Mouse (Mus musculus) lung, embryonic 16.5 days (tissue): ENCODE measurements at regions not wholly inside any gene's neighbourhood (a gene's known extent, or its start where the extent isn't known, plus 50 kb on each side); places are given as distances from the start of the nearest gene placed in this dataset.

Source experiments
- ATAC-seq: fragments of 200-750 bp; cut with Nextera tagmentation; 2 replicates; pipeline ENCODE4 v1.8.0; 2017; ENCODE audit warnings: low read depth, mild to moderate bottlenecking, moderate library complexity
- H3K27ac ChIP-seq: fragments of 300-500 bp; sonication (generic); 2 replicates; pipeline ENCODE4 v1.5.1; 2014; ENCODE audit warnings: mild to moderate bottlenecking, control low read depth, low read length
- H3K27me3 ChIP-seq: fragments of 300-500 bp; sonication (generic); 2 replicates; pipeline ENCODE4 v1.6.1; 2014; ENCODE audit warnings: low read depth, low read length, mixed read lengths; ENCODE audit not compliant: control insufficient read depth, insufficient read depth
- H3K36me3 ChIP-seq: fragments of 300-500 bp; sonication (generic); 2 replicates; pipeline ENCODE4 v1.6.1; 2014; ENCODE audit warnings: low read length; ENCODE audit not compliant: control insufficient read depth, insufficient read depth
- H3K4me1 ChIP-seq: fragments of 300-500 bp; sonication (generic); replicated peaks from 2 replicates; pipeline ENCODE4 v1.6.1; 2014; ENCODE audit warnings: low read length, mixed read lengths; ENCODE audit not compliant: control insufficient read depth, insufficient read depth
- H3K4me2 ChIP-seq: fragments of 300-500 bp; sonication (generic); 2 replicates; pipeline ENCODE4 v1.6.1; 2014; ENCODE audit warnings: low read depth, low read length, control low read depth
- H3K4me3 ChIP-seq: fragments of 300-500 bp; sonication (generic); 2 replicates; pipeline ENCODE4 v1.5.1; 2014; ENCODE audit warnings: mild to moderate bottlenecking, low read length, control low read depth
- H3K9ac ChIP-seq: fragments of 300-500 bp; sonication (generic); 2 replicates; pipeline ENCODE4 v1.6.1; 2014; ENCODE audit warnings: low read length, control low read depth
- H3K9me3 ChIP-seq: fragments of 300-500 bp; sonication (generic); 2 replicates; pipeline ENCODE4 v1.6.1; 2016; ENCODE audit warnings: low read length; ENCODE audit not compliant: control insufficient read depth
- WGBS: fragments of 180-500 bp; shearing (Covaris S2); extraction: QIAGEN DNeasy Blood & Tissue Kit; methylation state at CpG from one replicate; pipeline ENCODE4 v1.1.7; 2014; 5-methylcytosine and 5-hydroxymethylcytosine counted together

DNA sequence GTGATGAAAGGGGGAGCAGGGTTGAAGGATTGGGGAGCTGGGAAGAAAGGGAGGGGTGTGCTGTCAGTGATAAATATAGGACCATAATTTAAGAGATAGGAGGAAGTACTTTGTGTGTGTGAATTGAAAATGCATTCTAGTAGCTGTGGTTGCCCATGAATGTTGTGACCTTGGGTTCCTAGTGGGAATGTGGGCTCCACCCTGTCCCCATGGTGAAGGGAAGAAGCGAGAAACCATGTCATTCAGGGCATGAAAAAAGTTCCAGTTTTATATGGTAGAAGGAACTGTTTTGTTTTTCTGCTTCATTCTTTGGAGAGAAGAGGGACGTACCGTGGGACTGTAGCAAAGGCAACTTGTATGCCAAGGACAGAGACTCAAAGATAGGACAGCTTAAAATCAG is 553.3 kb downstream of the Tns1 start:
- Histone ChIP-seq H3K9ac (no peak overlapping the region), H3K36me3 (no peaks in the 10 kb centered on the region), H3K27me3 (no peaks in the 10 kb centered on the region), H3K4me3 (no peak overlapping the region), H3K9me3 (no peaks in the 10 kb centered on the region), H3K4me1 (no peaks in the 10 kb centered on the region), H3K4me2 (no peak overlapping the region), H3K27ac (no peak overlapping the region)
- no peak for ATAC-seq
- 85% methylated on average over 3 of the region's 3 CpGs for WGBS

DNA sequence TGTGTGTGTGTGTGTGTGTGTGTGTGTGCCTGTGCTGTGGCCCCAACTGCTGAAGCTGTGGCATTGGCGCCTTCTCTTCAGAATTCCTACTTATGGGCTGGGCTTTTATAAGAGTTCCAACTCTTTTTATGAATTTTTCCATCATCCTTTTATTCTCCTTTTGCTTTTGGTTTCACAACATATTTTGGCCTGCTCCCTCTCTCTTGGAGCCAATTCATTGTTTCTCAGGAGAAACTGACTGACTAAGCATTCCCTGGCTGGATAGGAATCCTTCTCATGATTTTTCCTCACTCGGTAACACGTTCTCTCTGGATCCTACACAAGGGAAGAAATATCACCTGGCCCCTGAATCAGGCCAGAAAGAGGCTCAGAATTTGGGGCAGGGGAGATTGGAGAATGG is 551.1 kb upstream of the Tnp1 start:
- 79% methylated on average over 3 of the region's 3 CpGs for WGBS
- H3K4me2 ChIP-seq = no peak overlapping the region
- H3K27me3 ChIP-seq = no peaks in the 10 kb centered on the region
- H3K27ac ChIP-seq = no peak overlapping the region
- no peaks in the 10 kb centered on the region for H3K9me3 ChIP-seq
- H3K9ac ChIP-seq = no peak overlapping the region
- no peaks in the 10 kb centered on the region for H3K4me1 ChIP-seq
- no peaks in the 10 kb centered on the region for H3K36me3 ChIP-seq
- no peak overlapping the region for H3K4me3 ChIP-seq
- no peak for ATAC-seq

DNA sequence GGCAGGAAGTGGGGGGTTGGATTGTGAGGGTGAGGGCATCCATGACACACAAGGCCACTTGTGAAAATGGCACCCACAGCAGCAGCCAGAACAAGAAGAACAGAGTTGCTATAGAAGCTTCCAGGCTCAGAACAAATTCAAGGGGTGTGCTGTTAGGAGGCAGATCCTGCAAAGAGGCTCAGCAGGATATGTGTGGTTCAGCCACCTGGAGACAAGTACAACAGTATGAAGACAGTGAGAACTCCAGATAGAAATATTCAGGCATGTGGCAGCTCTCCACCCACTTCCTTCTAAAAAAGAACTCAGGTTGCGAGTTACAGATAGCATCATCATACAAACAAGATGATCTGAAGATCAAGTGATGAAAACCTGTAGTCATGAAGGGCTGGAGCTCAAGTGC is 544.9 kb upstream of the Tnp1 start:
- no peak for ATAC-seq
- Histone ChIP-seq H3K4me1 (no peaks in the 10 kb centered on the region), H3K4me3 (no peak overlapping the region), H3K36me3 (no peaks in the 10 kb centered on the region), H3K27ac (no peak overlapping the region), H3K4me2 (no peak overlapping the region), H3K9ac (no peak overlapping the region), H3K27me3 (no peaks in the 10 kb centered on the region), H3K9me3 (no peaks in the 10 kb centered on the region)
- WGBS = 88% methylated on average over 1 of the region's 1 CpGs

DNA sequence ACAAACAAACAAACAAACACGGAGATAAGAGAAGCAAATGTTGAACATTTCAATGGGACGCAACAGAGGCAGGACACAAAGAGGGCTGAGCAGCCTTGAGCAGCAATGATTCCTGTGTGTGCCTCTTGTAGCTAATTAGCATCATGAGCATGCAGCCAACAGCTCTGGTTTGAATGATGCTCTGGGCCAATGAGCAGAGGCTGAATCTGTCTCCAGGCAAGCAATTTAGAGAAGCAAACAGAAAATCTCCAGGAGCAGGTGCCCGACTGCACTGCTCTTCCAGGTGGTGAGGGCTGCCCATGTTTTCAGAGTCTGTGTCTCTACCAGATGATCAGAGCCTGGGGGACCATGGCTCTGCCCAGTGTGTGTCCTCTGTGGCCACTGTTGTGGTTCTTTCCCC is 532.2 kb upstream of the Tnp1 start:
- ATAC-seq = no peak
- 69% methylated on average over 3 of the region's 3 CpGs for WGBS
- Histone ChIP-seq H3K9me3 (no peaks in the 10 kb centered on the region), H3K9ac (no peak overlapping the region), H3K36me3 (no peaks in the 10 kb centered on the region), H3K4me3 (no peak overlapping the region), H3K4me1 (0 out of 2 replicates have a peak, but pooled peaks cover 2% of the 10 kb centered on the region), H3K27ac (no peak overlapping the region), H3K27me3 (no peaks in the 10 kb centered on the region), H3K4me2 (no peak overlapping the region)

DNA sequence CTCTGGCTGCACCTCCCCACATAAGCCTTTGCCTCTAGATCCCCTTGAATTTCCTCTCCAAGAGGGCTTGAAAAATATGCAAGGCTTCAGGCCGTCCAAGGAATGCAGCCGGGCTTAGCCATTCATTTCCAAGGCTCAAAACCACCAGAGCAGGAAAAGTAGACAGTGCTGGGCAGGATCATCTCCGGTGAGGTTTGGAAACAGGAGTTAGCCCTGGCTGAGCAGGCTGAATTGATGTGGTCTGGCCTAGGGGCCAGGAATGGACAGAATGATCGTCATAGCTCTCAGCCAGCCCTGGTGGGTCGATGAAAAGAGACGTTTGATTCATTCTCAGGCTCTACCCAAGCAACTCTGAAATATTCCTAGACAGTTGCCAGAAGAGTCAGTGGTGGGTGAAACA is 529.7 kb upstream of the Tnp1 start:
- no peak overlapping the region for H3K9ac ChIP-seq
- H3K27ac ChIP-seq = no peak overlapping the region
- WGBS = 62% methylated on average over 6 of the region's 6 CpGs

DNA sequence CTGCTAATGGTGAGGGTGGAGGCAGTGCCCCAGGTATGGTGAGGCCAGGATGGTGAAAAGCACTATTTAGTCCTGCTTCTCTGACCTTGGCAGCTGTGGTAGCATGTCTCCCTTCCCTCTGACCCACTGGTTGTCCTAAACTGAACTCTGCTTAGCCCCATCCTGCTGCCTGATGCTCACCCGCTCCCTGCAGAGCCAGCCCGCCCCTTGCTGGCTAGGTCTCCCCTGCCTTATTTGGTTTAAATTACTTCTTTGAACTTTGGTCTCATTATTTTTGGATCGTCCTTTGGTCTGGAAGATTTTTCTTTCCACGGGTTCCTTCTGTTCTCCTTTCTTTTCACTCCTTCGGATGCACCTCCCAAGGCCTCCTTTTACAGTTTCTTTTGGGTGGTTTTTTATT is 525.7 kb upstream of the Tnp1 start:
- WGBS = 43% methylated on average over 5 of the region's 5 CpGs
- H3K4me1 ChIP-seq = peaks cover 5% of the 10 kb centered on the region; the same call in 1 of the 2 replicates
- no peak for ATAC-seq
- H3K9me3 ChIP-seq = no peaks in the 10 kb centered on the region
- no peak overlapping the region for H3K27ac ChIP-seq
- H3K27me3 ChIP-seq = no peaks in the 10 kb centered on the region
- no peak overlapping the region for H3K4me2 ChIP-seq
- no peaks in the 10 kb centered on the region for H3K36me3 ChIP-seq
- no peak overlapping the region for H3K4me3 ChIP-seq
- no peak overlapping the region for H3K9ac ChIP-seq

More for the DNA sequence above, 529.7 kb upstream of the Tnp1 start:
- ATAC-seq = no peak
- Histone ChIP-seq H3K4me1 (peaks cover 5% of the 10 kb centered on the region; the same call in 1 of the 2 replicates), H3K36me3 (no peaks in the 10 kb centered on the region), H3K4me2 (no peak overlapping the region), H3K9me3 (no peaks in the 10 kb centered on the region), H3K4me3 (no peak overlapping the region), H3K27me3 (no peaks in the 10 kb centered on the region)

DNA sequence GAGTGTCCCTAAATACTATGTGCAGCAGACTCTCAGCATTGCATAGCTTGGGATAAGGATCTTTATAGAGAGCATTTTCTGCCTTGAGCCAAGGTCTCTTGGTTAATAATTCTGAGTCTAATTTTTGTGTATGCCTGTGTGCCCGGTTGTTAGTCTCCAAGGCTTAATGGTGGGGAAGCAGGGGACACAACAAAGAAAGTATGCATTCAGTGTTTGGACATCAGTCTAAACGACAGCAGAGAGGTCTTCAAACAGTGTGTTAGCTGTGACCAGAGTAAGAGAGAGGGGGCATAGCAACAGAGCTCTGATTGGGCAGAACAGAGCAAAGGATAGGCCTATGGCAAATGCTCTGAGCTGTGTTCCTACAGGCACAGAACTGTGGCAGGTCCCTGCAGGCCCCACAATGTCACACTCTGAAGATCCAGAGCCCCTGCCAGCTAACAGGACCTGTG is 522.7 kb upstream of the Tnp1 start:
- H3K9ac ChIP-seq = no peak overlapping the region
- H3K9me3 ChIP-seq = no peaks in the 10 kb centered on the region
- peak overlapping the region; percentile 50 for H3K27ac ChIP-seq
- H3K27me3 ChIP-seq = no peaks in the 10 kb centered on the region
- H3K4me1 ChIP-seq = peaks cover 5% of the 10 kb centered on the region; the same call in 1 of the 2 replicates
- no peaks in the 10 kb centered on the region for H3K36me3 ChIP-seq
- no peak overlapping the region for H3K4me3 ChIP-seq
- 31% methylated on average over 2 of the region's 2 CpGs for WGBS
- peak; percentile 79 for ATAC-seq
- no peak overlapping the region for H3K4me2 ChIP-seq

DNA sequence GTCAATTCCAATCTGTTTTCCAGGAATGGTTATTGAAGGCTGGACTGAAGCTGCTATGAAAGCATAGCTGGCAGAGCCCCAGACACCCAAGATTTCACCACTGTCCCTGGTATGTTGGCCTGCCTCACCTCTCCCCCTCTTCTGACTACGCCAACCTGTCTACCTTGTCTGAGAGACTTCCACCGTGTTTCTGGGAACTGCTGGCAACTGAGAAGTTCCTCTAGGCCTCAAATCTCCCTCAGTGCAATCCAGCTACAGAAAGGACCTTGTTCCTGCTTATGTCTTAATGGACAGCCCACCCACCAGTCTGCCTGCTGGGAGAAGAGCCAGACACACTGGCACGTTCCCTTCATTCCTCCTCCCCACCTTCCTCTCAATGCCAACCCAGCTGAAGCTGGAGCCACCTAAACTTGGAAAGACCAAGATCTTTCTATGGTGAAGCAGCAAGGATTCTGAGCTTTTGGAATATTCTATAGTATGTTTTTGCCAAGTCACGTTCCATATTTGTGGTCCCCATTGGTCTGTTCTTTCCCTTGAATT is 520.1 kb upstream of the Tnp1 start:
- no peaks in the 10 kb centered on the region for H3K36me3 ChIP-seq
- peaks cover 3% of the 10 kb centered on the region; the same call in 1 of the 2 replicates for H3K4me1 ChIP-seq
- no peak for ATAC-seq
- no peaks in the 10 kb centered on the region for H3K27me3 ChIP-seq
- no peak overlapping the region for H3K4me3 ChIP-seq
- H3K4me2 ChIP-seq = no peak overlapping the region
- H3K27ac ChIP-seq = no peak overlapping the region
- WGBS = 81% methylated on average over 4 of the region's 4 CpGs
- no peak overlapping the region for H3K9ac ChIP-seq
- H3K9me3 ChIP-seq = no peaks in the 10 kb centered on the region

DNA sequence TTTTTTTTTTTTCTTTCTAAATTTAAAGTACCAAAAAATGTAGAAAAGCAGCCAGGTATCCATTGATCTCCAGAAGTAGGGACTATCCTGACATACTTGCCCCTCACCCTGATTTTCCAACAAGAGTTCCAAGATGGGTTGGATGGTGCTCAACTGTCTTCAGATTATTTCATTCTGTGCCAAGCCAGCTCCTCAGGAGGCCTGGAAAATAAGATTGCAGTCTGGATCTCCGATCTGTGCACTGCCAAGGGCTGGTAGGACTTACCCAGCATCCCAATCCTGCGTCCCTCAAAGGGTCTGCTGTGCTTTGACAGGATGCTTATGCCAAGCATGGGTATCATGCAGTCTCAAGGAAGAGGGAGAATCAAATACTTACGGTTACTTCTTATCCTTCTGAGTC is 517.8 kb upstream of the Tnp1 start:
- Histone ChIP-seq H3K9me3 (no peaks in the 10 kb centered on the region), H3K4me2 (no peak overlapping the region), H3K4me1 (no peaks in the 10 kb centered on the region; the same call in 1 of the 2 replicates), H3K27me3 (no peaks in the 10 kb centered on the region), H3K9ac (no peak overlapping the region), H3K36me3 (no peaks in the 10 kb centered on the region), H3K27ac (no peak overlapping the region), H3K4me3 (no peak overlapping the region)
- no peak for ATAC-seq
- 85% methylated on average over 3 of the region's 3 CpGs for WGBS

DNA sequence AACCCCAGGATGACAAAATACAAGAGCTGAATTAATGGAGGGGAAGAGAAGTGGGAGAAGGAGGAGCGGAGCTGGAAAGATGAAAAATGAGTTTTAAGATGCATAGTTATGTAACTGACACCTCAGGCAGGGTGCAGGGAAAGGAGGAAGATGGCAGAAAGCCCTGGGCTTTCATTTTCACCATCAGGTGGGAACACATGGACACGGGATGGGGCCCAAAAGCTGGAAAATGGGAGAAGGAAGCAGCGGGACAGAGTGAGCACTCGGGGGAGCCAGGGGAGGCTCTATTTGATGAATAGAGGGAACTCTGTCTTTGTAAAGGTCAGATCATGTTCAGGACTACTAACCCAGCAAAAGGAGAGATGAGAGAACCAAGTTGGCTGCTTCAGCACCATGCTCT is 516.6 kb upstream of the Tnp1 start:
- Histone ChIP-seq H3K9ac (no peak overlapping the region), H3K4me3 (no peak overlapping the region), H3K4me1 (no peaks in the 10 kb centered on the region), H3K9me3 (no peaks in the 10 kb centered on the region), H3K27me3 (no peaks in the 10 kb centered on the region), H3K36me3 (no peaks in the 10 kb centered on the region), H3K4me2 (no peak overlapping the region), H3K27ac (no peak overlapping the region)
- 86% methylated on average over 4 of the region's 4 CpGs for WGBS
- no peak for ATAC-seq
